Mouse (Mus musculus): ENCODE data around the gene Phrf1.

Gene Phrf1

DNA sequence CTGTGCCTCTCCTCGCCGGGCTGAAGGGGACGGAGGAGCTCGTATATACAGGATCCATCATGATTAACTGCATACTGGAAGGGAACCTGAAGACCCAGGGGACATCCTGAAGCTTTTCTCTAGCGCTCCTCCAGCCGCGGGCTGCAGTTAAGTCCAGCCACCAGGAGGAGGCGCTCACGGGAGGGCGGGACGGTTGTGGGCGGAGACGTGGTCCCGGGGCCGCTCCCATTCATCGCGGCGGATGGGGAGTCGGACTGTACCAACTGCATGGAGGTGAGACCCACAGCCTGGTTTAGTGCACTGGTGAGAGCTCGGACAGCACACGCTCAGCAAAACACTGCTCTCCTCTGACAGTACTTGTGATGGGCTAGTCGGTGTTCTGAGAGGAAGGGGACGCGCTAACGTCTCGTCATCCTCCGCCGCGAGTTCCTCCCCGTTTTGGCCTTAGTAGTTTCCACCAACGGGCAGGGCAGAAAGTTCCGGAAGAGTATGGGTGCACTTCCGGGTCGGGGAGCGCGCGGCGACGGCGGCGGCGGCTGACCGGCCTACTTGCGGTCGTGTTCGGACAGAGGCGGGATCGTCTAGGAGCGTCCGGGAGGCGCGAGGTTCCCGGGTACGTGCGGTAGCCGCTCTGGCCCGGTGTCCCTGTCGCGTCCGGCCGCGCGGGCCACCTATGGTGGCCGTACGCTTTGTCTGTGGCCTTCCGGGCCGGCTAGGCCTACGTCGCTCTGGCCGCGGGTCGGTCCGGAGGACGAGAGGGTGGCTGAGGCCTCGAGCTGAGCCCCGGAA lies at the start of gene Phrf1:
TSS of gene Phrf1 (plus strand) at position 506 of the 789 bp plus-strand sequence.
- in situ Hi-C loops (cut with MboI; ENCODE audit: low sequenced_read_pairs): no loop called here

DNA sequence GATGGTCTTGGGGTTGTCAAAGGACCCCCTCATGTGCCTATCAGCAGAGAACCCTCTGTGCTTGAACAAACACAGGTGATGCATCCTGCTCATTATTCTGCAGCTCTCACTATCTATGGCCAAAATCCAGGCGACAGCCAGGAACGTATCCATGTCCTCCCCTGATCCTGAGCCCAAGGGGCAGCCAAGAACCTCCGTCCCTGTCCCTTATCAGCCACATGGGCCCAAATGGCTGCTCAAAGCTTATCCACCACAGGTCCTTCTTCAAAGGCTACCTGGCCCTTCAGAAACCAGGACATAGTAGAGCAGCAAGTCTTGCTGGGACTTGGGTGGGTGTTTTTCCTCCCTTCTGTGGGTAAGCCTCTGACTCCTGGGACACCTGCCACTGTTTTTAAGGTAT lies 40.4 kb upstream of the Phrf1 start:
- in situ Hi-C loops (cut with MboI; ENCODE audit: low sequenced_read_pairs): no loop called here

DNA sequence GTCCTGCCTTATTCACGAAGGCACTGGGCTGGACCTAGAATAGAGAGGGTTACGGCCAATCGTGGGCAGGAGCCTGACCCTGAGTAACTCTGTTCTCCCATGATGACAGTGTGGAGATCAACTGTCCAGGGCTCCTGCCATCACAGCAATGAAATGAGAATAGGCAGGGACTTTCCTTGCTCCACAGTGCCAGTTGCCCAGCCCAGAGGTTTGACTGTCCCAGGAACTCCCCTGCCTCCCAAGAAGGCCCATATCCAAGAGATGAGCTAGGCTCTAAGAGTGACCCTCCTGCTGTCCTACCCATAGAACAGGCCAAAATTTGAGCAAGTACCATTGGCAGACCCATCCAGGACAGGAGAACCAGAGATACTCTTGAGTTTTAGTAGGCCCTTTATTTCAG lies 39.9 kb upstream of the Phrf1 start:
- in situ Hi-C loops (cut with MboI; ENCODE audit: low sequenced_read_pairs): no loop called here

DNA sequence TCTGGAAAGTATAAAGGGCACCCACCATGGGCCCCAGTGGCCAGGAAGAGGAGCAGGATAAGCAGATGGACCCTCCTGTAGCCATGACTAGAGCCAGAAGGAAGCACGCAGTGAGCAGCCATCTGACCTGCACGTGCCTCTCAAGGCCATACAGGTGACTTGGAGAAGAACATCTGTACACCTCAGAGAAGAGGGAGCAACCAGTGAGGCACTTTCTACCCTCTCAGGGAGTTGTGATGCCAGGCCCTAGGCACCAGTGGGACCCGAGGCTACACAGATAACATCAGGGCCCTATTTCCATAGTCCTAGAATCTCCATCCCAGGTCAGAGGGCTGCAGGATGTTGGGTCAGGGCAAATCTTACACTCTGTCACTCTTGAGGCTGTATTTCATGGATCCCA lies 38.4 kb upstream of the Phrf1 start:
- in situ Hi-C loops (cut with MboI; ENCODE audit: low sequenced_read_pairs): no loop called here

DNA sequence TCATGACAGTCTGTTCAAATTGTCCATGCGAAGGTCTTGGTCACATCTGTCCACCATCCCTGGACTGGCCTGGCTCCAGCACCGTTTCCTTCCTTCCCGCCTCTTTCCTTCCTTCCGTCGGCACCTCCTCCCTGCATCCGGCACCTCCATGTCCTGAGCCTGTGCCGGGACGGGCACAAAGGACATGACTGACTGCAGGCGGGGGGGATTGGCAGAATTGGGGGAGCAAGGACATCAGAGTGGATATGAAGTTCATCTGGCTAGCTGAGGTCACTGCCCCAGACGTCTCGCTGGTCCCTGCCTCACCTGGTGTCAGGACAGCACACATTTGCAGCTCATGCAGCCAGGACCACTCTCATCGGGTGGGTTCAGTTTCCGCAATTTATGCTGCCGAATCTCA lies 37.5 kb upstream of the Phrf1 start:
- in situ Hi-C loops (cut with MboI; ENCODE audit: low sequenced_read_pairs): no loop called here

DNA sequence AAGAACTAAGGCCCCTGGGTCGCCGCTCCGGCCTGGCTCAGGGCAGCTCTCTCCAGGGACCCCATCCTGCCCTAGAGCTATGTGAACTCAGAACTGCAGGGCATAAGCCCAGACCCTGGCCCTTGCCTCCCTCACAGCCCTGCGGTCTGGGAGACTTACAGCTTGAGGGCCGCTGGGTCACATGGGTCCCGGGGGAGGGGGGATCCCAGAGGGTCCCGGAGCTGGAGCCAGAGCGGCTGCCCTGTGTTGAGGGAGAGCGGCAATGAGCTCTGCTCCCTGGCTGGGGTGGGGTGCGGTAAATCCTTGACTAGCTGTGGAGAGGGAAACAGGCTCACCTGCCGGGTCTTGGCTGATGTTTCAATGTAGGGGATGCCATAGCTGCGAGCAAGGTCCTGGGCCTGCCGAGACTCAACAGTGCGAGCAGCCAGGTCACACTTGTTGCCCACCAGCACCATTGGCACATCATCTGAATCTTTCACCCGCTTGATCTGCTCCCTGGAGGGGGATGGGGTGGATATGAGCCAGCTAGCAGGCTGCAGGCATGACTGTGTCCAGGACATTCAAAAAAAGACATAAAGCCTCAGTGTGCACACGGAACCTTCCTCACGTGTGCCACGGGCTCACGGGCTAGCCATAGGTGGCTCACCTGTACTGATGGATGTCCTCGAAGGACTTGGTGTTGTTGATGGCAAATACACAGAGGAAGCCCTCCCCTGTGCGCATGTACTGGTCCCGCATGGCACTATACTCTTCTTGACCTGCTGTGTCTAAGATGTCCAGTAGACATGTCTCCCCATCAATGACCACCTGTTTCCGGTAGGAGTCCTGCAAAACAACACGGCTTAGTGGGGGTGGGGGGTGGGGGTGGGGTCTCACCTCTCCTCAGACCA lies 36.5 kb upstream of the Phrf1 start:
- in situ Hi-C loops (cut with MboI; ENCODE audit: low sequenced_read_pairs): no loop called here

DNA sequence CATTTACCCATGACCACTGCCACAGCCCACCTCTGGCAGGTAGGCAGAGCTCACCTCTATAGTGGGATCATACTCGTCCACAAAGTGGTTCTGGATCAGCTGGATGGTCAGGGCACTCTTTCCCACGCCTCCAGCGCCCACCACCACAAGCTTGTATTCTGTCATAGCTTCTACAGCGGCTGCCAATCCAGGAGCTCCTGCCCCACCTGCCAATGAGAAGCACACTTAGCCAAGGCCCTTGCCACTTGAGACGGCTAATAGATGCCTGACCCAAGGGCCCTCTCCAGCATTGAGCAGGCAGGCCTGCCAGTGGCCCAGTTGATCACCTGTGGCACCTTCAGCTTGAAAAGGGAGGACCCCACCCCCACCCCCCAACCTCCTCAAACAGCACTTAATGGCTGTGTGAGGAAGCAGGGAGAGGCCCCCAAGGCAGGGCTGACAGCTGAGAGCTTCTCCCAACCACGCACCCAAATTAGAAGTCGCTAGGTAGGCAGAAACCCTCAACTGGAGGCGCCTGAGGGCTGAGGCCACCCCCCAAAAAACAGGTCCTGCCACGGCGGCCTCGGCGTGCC lies 35.7 kb upstream of the Phrf1 start:
- in situ Hi-C loops (cut with MboI; ENCODE audit: low sequenced_read_pairs): no loop called here

DNA sequence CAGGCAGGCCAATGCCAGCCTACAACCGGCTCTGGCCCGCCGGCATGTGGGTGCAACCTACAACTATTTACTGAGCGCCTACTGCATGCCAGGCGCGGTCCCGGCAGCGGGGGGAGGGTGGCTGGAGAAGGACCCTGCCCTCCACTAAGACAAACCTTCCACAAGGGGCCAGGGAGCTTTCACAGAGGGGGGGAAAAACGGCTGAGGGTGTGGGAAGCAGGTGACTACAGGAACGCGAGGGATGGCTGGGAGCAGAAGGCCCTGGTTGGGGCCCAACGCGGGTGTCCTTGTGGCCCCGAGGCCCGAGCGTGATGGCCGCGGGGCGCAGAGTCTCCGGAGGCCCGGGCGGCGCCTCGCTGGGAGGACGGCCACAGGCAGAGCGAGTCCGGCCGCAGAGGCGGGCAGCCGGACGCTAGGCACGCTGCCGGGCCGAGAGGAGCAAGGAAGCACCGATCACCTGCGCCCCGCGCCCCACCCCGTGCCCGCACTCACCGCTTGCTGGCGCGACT lies 35.2 kb upstream of the Phrf1 start:
- in situ Hi-C loops (cut with MboI; ENCODE audit: low sequenced_read_pairs): no loop called here

DNA sequence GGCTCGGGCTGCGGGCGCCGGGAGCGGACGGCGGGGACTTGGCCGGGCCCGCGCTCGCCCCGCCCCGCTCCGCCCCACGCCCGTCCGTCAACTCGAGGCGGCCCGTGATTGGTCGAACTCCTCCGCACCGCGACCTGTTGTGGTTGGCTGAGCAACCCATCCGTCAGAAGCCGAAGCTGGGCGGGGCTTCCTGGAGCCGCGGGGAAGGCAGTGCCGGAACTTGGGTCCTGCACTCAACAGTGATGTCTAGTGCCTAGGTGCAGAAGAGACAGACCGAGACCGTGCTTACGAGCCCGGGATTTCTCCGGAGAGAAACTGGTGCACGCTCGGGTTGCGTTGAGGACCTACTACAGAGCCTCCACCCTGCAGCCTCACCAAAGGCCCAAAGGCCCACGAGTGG lies 34.6 kb upstream of the Phrf1 start, which contains the start of the genes Hras and Lrrc56:
TSS of gene Hras (minus strand) at position 58 of the 400 bp plus-strand sequence.
TSS of gene Lrrc56 (plus strand) at position 210 of the 400 bp plus-strand sequence.
- in situ Hi-C loops (cut with MboI; ENCODE audit: low sequenced_read_pairs): no loop called here

DNA sequence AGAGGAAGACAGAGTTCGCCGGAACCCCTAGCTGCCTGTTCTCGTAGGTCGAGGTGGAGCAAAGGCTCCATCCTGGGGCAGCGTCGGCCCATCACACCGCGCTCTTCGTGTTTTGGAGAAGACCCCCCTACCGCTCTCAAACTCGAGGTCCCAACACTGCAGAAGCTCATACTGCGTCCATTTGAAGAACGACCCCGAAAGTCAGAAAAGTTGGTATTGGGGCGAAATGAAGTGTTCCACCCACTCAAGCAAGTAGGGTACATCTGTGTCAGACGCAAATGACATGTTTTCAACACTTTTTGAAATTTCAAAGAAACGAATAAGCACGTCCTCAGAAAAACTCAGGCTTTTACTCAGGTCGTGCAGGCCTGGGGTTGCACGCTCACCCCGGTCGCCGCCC lies 34.2 kb upstream of the Phrf1 start:
- in situ Hi-C loops (cut with MboI; ENCODE audit: low sequenced_read_pairs): no loop called here

DNA sequence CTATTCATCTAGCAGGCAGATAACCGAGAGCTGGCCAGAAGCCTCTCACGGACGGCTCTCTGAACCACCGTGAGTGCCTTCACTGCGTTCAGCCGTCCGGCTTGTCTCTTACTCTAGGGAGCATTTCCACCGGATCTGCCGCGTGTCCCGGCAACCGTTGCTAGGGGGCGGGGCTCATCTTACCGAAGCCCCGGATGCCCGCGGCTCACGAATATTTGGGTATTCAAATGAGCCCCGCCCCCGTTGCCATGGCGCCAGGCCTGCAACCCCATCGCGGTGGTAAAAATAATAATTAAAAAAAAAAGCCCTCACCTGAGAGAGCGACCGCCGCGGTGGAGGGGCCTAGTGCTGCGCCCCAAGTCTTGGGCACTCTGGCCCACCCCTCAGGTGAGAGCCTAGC lies 33.8 kb upstream of the Phrf1 start:
- in situ Hi-C loops (cut with MboI; ENCODE audit: low sequenced_read_pairs): no loop called here

DNA sequence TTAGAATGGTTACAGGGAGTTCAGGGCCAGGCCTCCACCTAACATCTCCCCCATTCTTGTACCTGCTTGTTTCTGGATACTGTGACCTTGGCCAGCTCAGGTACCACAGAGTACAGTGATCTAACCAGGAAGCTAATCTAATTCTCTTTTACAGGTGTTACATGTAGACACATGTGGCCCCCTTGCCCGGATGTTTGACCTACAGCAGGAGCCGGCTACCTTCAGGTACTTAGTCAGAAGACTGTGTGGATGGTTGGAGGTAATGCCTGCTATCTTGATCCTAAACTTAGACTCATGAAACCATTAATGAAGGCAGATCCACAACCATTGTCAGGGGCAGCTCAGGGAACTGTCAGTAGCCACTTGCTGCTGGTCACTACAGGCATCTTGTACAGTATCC lies 32.8 kb upstream of the Phrf1 start:
- in situ Hi-C loops (cut with MboI; ENCODE audit: low sequenced_read_pairs): no loop called here

DNA sequence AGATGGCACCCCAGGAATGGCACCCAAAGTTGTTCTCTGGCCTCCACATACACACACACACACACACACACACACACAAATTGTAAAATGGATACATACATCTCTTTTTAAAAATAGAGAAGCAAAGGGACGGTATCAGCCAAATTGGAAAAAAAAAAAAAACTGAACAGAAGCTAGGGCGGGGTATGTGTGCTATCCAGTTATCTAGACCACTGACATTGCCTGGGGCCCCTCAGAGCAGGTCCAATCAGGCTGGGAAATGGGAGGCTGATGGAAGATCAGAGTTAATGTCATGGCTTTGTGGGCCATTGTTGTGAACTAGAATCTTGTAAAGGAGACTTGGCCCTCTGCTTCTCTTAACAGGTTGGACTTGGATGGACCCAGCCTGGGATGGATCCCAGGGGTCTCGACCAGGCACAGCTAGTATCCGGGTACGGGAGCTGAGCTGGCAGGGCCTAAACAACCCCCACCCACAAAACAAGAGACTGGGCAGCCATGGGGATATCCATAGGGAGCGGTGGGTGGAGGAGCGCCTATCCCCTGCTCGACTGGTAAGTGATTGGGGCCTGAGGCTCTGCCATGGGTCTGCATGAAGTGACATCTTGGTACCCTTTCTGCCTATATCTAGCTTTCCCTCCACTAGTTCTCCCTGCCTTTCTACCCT lies 31.8 kb upstream of the Phrf1 start:
- in situ Hi-C loops (cut with MboI; ENCODE audit: low sequenced_read_pairs): no loop called here

DNA sequence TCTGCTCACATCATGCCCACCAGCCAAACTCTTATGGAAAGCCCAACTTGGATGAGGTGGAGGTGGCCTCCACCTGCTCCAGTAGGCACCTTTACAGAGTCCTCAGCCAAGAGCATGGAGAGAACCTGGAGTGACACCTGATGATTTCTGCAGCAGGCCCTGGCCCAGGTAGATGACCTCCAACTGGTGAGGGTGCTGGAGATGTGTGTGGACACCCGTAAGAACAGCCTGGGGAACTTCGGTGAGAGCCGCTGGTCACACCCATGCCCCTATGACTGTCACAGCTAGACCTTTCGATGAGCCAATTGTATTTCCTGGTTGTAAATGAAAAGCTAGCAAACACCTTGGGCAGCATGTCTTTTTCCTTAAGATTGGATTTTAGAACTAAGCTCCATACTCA lies 30.5 kb upstream of the Phrf1 start:
- in situ Hi-C loops (cut with MboI; ENCODE audit: low sequenced_read_pairs): no loop called here

DNA sequence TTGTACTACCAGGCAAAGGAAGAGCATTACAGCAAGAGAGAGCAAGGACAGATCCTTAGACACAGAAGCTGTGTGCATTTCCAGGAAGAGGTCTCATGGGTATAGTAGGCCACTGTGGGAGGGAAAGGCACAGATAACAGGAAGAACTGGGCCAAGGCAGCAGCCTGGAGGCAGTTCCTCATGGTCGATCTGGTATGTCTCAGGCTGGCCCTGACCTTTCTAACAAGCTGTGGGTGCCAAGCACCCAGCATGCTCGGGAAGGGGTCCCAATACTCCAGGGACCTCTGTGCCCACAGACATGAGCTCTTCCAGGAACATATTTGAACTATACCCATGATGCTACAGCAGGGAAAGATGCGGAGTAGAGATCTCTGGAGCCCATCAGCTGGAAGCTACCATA lies 24.0 kb upstream of the Phrf1 start:
- in situ Hi-C loops (cut with MboI; ENCODE audit: low sequenced_read_pairs): no loop called here

DNA sequence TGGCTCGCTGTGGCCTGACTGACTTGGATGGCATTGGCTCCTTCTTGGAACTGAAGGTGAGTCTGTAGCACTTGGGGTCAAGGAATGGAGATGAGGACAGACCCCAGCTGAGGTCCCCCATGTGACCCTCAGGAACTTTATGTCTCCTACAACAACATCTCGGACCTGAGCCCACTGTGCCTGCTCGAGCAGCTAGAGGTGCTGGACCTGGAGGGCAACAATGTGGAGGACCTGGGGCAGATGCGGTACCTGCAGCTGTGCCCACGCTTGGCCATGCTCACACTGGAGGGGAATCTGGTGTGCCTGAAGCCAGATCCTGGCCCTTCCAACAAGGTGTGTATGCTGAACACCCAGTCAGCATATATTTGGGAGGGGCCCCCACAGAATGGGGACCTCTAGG lies 23.1 kb upstream of the Phrf1 start:
- in situ Hi-C loops (cut with MboI; ENCODE audit: low sequenced_read_pairs): no loop called here

DNA sequence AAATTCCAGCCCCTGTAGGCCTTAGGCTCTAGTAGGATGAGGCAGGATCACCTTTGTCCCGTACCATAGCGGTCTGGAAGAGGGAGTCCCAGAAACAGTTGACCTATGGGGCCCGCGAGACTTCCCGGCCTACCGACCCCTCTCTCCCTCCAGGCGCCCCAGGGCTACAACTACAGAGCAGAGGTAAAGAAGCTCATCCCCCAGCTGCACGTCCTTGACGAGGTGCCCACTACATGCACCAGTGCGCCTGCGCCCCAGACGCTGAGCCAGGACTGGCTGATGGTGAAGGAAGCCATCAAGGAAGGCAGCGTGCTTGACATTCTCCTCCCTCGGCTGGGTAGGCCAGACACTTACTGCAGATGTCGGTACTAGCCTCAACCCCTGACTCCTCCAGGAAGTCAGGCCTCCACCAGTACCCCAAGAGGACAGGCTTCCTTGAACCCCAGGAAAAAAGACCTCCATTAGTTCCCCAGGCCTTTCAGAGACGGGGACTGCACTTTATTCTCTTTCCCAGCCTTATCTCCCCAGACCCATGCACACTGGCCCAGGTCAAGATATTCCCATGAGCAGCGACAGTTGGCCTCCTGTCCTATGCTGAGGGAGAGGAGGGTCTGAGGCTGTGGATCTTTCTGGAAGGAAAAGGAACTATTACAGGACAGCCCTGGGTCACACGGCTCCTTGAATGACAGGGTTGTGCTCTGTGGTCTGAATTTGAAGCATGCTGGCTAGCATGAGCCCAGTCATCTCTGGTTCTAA lies 22.2 kb upstream of the Phrf1 start:
- in situ Hi-C loops (cut with MboI; ENCODE audit: low sequenced_read_pairs): no loop called here

DNA sequence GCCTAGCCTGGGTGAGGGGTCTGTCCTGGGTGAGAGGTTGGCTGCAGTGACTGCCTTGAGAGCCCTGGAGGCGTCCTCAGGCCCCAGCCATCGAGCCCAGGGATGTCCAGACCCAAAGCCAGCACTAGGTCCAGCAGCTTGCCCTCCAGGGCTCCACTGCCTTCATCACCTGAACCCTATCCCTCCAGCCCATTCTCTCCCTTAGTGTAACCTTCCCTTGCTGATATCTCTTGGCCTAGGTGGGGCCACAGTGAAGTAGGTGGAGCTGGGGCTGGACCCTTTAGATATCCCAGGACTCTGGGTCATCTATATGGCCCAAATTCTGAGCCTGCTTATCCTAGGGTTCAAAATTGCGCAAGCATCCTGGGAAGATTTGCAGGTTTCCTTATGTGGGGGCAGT lies 19.1 kb upstream of the Phrf1 start:
- in situ Hi-C loops (cut with MboI; ENCODE audit: low sequenced_read_pairs): no loop called here

DNA sequence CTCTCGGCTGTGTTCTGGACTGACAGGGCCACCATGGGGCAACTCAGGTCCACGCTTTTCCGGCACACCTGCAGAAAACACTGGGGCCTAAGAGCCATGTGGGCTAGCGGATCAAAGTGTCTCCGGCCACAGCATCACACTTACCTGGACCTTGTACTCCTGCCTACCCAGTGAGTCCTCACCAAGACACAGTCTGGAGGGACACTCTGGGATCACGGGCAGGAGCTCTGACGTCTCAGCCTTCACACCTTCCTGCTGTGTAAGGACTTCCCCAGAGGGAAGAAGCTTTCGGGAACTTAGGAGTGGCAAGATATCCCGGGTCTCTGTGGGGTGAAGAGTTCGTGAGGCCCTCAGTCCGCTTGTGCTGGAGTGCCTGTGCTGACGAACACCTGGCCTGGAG lies 18.4 kb upstream of the Phrf1 start:
- in situ Hi-C loops (cut with MboI; ENCODE audit: low sequenced_read_pairs): no loop called here

DNA sequence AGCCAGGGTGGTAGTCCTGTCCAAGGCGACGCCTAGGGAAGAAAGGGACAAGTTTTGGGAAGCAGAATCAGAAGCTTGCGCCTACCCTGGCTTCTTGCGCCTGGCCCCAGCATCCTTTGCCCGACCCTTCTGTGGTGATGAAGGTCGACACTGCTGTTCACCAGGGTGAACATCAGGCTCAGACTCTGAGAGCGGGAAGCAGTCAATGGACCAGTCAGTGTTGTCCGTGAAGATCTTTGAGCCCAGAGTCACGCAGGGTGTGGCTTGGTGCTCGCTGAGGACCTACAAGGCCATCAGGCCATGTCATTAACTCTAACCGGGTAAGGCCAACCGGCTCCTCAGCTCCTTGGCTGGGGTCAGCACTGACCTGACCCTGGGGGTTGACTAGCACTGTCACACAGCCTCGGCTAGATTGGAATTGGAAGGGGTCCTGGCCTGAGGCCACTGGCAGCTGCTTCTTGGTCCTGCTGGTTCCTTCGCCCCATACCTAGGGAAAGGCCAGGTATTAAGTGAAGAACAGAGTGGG lies 17.9 kb upstream of the Phrf1 start:
- in situ Hi-C loops (cut with MboI; ENCODE audit: low sequenced_read_pairs): no loop called here

All from CH12F3 (cell line).